Mouse (Mus musculus) spleen, adult 12 weeks (tissue): ENCODE measurements around the gene Celsr2.

Experiments
- DNase-seq: peaks from one replicate; pipeline ENCODE4 v3.0.0; 2022; ENCODE audit warnings: low spot score

Gene Celsr2

DNA sequence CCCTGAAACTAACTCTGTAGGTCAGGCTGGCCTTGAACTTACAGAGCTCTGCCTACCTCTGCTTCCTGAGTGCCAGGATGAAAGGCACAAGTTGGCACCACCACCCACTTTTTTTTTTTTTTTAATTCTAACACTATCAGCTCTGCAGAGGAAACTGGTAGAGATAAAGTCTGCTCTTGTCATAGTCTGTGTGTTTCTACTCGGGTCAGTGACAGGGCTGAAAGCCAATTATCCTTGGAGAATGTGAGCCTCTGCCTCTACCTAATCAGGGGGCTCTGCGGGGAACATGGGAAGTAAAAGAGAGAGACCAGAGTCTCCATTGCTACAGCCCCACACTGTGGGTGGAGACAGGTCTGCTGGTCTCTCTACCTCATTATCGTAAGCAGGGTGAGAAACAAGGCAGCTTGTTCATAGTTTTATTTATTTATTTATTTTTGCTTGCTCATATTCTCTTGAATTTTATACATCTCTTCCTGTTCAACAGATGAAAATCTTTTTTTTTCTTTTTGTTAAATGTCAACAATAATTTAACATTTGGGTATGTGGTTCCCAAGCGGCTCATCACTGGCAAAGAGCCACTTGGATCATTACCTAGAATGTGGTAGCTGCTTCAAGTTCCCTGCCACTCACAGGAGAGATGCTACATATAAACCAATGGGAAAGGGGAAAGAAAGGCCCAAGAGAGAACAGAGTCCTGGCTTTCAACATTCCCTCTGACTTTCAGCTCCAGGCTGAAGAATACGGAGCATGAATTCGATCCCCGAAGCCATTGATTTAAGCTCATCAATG, 36.3 kb downstream of the Celsr2 start:
- DNase-seq = no peak

DNA sequence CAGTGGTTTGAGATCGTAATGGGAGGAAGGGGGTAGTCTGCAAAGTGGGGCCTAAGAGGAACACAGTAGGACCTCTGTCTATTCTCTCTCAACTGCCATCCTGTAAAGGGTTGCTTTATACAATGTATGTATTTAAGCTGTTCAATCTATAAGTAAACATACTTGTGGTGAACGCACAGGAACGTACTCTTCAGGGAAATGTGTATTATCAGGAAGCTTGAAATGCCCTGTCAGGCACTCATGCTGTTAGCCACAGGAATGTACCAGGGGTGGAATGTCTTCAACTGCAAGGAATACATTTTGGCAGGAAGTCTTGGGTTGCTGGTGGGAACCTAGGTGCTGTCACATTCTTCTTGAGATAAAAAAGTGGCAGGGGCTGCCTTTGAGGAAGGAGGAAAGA, 42.7 kb downstream of the Celsr2 start:
- DNase-seq = no peak

DNA sequence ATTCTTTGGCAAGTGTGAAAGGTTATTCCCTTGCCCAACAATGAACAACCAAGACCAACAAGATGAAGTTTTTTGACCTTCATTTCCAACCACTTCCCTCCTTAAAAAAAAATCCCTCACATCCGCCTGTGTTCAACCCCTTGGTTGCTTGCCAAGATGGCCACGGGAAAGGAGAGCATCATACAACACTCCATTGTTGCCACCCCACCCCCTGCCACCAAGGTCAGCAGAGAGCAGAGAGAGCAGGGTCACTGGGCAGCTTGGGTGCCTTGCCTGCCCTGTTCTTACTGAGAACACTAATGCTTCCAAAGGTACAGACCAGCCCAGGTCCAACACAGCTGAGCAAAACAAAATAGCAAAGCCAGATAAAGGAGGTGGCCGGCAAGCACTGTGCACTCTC, 43.1 kb downstream of the Celsr2 start:
- no peak for DNase-seq

DNA sequence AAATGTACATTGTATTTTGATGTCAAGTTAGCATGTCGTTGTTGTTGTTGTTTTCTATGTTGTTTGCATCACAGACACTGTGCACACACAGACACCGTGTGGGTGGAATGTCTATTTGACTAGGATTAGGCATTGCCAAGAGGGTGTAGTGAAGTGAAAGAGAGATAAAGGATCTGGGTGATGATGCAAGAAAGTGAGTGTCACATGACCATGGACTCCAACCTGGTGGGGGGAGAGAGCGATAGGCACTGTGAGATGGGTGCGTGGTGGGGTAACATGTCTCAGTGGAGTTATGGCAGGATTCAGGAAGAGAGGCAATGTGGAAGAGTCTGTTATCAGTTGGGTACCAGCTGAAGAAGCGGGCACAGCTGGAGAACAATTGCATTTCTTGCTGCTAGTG, 46.6 kb downstream of the Celsr2 start:
- no peak for DNase-seq

DNA sequence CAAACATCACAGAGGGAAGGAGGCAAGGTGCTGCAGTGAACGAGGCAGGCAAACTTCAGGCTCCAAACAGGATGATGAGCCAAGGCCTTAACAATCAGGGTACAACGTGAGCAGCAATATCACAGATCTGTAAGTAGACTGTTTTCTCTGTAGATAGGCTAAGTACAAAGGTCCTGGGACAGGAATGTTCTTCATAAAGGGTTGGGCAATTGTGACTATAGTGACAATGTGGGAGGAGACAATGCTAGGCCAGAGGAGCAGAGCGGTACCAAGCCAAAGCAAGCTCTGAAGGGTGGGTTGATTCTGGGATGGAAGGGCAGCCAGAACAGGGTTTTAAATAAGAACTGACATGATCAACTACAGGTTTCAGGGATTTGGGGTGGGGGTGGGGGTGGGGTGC, 47.5 kb downstream of the Celsr2 start:
- DNase-seq = no peak

DNA sequence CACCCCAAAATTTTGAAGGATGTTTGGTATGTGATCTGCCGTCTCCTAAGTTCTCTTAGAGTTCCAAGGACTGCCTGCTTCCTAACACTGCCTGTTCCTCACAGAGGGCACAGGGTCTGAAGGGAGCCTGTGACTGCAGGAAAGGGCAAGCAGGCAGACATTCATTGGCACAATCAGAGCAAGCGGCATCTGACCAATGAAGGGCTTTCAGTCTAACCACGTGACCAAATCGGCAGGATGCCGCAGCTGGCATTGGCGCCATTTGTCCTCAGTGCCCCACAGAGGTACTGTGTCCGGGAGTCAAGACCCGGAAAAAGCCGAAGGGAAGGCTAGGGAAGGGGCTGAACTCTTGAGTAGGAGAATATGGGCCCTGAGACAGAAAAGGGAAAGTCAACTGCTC, 48.2 kb downstream of the Celsr2 start:
- no peak for DNase-seq

DNA sequence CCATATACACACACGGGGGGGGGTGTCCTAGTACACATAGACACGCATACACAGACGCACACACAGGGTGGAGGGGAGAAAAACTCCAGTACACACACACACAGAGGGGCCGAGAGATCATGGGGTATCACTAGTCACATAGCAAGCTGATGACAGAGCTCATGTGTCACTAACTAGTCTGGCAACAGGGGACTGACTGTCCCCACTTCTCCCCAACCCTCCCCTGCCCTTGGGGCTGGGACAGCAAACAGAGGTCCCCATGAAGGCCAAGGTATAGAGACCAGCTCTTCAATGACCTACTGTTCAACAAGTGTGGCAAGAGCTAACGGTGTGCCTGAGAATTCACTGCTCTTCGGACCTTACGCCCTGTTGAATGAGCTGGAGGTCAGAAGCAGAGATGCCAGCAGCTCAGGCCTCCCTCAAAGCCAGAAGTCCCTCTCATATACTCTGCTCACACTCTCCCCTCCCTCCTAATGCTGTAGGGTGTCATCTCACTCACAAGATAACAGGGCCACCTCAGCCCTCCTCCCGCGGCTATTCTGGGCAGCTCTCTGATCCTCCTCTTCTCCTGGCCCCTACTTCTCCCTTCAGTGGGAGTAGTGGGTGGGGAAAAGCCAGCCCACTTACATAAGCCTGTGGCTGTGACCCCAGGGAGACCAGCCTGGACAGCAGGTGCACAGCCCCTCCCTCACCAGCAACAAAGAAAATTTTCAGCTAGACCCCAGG, 50.9 kb downstream of the Celsr2 start, which contains the start of gene Mybphl:
Gene Mybphl, plus strand, starts transcription at position 642 of the 726 bp plus-strand sequence.
- DNase-seq = no peak

DNA sequence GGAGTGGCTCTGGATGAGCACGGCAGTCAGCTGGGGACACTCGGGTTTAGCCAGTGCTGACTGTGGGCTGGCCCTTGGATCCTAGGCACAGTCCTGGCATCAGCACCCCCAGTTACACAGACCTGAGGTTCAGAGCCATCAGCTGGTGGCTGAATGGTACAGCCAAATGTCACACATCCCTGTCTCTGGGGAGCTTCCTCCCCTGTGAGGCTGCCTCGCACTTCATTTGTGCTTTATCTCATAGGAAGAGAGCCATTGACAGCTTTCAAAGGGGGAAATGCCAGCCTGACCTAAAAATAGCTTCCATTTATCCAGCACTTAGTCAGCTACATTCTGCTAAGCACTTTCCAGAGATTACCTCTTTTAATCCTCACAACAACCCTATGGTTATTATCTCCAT, 51.7 kb downstream of the Celsr2 start:
- no peak for DNase-seq

DNA sequence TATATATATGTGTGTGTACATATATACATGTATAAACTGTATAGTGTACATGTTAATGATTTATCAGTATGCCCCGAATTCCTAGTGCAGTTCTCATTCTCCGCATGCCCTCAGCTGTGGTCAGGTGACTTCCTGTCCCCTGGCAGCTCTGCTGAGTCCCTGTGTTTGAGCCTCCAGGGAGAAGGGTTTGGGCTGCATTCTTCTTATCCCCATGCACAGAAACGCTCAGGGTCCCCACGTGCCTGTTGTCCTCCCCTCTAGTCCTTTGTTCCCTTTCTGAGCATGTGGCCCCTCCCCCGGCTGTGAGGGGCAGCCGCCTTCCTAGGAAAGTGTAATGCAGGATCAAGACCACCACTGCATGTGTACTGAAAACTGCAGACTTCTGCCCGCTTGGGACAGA, 54.5 kb downstream of the Celsr2 start:
- DNase-seq = no peak

DNA sequence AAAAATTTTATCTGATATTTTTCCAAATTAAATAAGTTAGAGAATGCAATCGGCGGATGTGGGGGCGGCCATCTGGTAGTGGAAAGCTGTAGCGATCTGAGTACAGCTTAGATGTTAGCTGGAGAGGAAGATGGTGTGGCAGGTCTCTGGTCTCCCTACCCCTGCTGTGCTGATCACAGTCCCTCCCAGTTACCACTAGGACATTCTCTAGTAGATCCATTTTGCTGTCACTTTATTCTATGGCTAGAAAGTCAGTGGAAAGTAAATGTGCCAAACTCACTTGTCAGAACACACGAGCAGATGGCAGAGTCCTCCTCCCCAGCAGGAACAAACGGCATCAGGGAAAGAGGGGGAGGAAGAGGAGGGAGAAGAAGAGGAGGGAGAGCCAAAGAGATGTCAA, 56.9 kb downstream of the Celsr2 start:
- no peak for DNase-seq

DNA sequence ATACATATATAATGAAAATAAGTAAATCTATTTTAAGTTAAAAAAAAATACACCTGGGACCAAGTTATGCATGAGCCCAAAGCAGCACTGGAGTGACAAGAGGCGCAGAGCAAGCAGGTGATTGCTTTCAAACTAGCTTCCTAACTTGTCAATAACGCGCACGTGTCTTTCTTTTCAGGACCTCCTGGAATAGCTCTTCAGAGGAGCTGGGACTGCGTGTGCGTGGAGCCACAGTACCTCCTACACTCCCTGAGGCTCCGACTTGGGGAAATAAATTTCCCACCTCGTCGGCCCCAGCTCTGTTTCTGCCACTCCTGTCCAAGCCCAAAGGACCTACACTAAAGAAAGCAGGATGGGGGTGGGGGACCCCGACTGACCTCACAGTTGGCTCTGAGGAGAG, 58.3 kb downstream of the Celsr2 start:
- no peak for DNase-seq

DNA sequence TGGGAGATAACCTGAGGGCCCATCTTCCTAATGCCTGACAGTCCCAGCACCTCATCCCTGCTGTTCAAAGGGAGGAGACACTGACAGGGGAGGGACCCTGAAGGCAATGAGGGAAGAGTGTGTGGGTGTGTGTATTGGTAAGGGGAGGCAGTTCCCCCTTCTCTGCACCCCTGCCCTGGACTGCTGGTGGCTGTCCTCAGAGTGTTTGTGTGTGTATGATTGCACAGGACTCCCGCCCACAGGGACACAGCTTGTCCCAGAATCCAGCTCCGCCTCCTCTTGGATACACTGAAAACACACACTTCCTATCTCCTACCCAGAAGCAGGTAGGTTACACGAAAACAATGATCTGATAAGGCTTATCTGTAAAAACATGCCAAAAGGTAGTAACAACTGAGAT, 60.1 kb downstream of the Celsr2 start:
- DNase-seq = no peak

DNA sequence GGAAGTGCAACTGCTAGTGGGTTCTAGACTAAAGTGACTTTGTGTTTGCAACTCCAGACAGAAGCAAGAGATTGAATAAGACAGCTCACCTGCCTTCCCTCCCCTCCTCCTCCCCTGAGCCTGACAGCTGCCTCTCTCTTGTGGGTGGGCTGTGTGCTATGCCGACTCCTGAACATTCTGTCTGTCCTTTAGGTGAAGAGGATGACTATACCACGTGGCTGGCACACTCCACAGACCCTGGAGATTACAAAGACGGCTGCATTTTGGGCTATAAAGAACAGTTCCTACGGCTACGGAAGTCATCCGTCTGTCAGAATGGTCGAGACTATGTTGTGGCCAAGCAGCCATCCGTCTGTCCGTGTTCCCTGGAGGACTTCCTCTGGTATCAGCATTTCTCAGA, 67.0 kb downstream of the Celsr2 start:
- no peak for DNase-seq

DNA sequence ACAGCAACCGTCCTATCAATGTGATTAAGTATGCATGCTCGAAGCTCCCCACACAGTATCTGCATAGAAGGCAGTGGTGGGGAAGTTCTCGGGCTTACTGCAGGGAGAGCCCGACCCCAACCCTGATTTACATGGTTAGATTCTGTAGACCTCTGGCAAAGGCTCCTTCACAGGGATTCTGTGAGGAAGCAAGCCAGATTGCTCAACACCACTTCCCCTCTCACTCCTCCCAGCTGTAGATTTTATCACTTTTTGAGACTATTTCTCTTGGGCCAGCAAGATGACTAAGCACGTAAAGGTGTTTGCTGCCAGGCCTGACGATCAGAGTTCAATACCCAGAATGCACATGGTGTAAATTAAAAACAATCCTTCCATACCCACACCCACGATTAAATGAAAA, 69.5 kb downstream of the Celsr2 start:
- no peak for DNase-seq

DNA sequence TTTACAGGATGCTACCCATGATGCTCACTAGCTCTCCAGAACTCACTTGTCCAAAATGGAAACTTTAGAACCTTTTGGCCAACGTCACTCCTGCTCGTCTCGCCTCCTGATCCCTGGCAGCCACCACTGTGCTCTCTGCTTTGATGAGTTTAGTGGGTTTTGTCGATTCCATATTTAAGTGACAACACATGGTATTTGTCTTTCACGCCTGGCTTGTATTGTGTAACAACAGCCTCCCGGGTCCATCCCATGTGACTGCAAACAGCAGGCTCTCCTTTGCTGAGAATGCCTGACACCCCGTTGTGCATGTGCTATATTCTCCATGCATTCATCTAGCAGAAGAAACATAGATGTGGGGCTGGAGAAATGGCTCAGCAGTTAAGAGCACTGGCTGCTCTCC, 73.2 kb downstream of the Celsr2 start:
- DNase-seq = no peak

DNA sequence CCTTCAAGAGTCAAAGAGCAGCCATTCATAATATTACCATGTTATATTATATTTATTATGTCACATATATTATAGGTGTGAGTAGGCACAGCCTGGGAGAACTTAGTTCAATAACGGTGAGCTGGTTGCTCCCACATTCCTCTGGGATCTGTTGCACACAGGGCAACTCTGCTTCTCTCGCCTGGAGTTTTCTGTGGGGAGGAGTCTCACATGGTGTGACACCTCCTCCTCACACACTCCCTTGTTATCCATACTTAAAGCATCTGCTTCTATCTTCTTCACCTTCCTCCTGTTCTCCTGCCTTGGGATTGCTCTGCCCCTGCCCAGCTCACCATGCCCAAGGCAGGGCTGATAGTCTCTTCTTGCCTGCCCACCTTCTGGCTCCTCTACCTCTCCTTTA, 74.3 kb downstream of the Celsr2 start:
- no peak for DNase-seq
